Mouse (Mus musculus) ES-Bruce4 (cell line): ENCODE data around the gene Vstm4. TPM values are rescaled to one million over a fixed set of nuclear protein-coding genes. Genes with fewer than 3 reads are reported as not detected.
A peak's percentile ranks its signal among the peaks of the same experiment; 100 is the strongest.

Source experiments
- H3K27ac ChIP-seq: 2 replicates; pipeline ENCODE4 v1.5.1; 2012; ENCODE audit warnings: low read length, inconsistent platforms; ENCODE audit not compliant: insufficient read depth
- H3K27me3 ChIP-seq: 2 replicates; pipeline ENCODE4 v1.6.1; 2012; ENCODE audit warnings: mild to moderate bottlenecking, low read length, inconsistent platforms; ENCODE audit not compliant: control insufficient read depth, poor library complexity, insufficient read depth, severe bottlenecking
- H3K36me3 ChIP-seq: 2 replicates; pipeline ENCODE4 v1.6.1; 2012; ENCODE audit warnings: inconsistent platforms, mild to moderate bottlenecking, low read length, moderate library complexity; ENCODE audit not compliant: control insufficient read depth, poor library complexity, insufficient read depth, severe bottlenecking
- H3K4me1 ChIP-seq: one replicate; pipeline ENCODE4 v1.8.1; 2011; ENCODE audit warnings: low read length; ENCODE audit not compliant: control insufficient read depth, insufficient read depth
- H3K4me3 ChIP-seq: 2 replicates; pipeline ENCODE4 v1.5.1; 2011; ENCODE audit warnings: low read depth, mild to moderate bottlenecking, low read length
- H3K9ac ChIP-seq: 2 replicates; pipeline ENCODE4 v1.6.1; 2012; ENCODE audit warnings: low read depth, mild to moderate bottlenecking, inconsistent platforms; ENCODE audit not compliant: poor library complexity, severe bottlenecking
- H3K9me3 ChIP-seq: replicated peaks from 2 replicates; pipeline ENCODE4 v1.6.1; 2012; ENCODE audit warnings: mild to moderate bottlenecking, low read length, inconsistent platforms; ENCODE audit not compliant: control insufficient read depth, poor library complexity, insufficient read depth, severe bottlenecking
- CTCF ChIP-seq: IDR thresholded peaks from one replicate; pipeline ENCODE4 v1.8.1; 2011; ENCODE audit warnings: low read depth, low read length
- EP300 ChIP-seq: IDR thresholded peaks from 2 replicates; pipeline ENCODE4 v1.6.1; 2011; ENCODE audit warnings: low read depth, low read length; ENCODE audit not compliant: insufficient read depth
- POLR2A ChIP-seq: IDR thresholded peaks from one replicate; pipeline ENCODE4 v1.8.1; 2011; ENCODE audit warnings: low read length; ENCODE audit not compliant: insufficient read depth
- polyA plus RNA-seq: library from polyadenylated mRNA; stranded (reverse); fragments of >200 nt; gene quantifications from 2 replicates; pipeline ENCODE4 v1.2.4, GENCODE M21; 2011; ENCODE audit warnings: low read depth; ENCODE audit not compliant: missing spikeins, insufficient read depth, insufficient read length

The Vstm4 gene
- not detected in 2 replicates for polyA plus RNA-seq

- Histone ChIP-seq H3K27ac (no peak within 1 kb of the TSS), H3K4me1 (no peaks in the 10 kb centered on the region), H3K9ac (peak within 1 kb of the TSS; percentile 62; the same call in 1 of the 2 replicates), H3K4me3 (peak within 1 kb of the TSS; percentile 47), H3K27me3 (peaks cover 5% of the 10 kb centered on the region), H3K36me3 (no peaks in the 10 kb centered on the region), H3K9me3 (no peaks in the 10 kb centered on the region)
- TF ChIP-seq EP300 (no peak), CTCF (no peak), POLR2A (no peak)
Measured at GRCm38 (mm10) chr14:32856681-32857328, at the start of gene Vstm4. TSS of gene Vstm4 (plus strand) at chr14:32856756.

GRCm38 (mm10) chr14:32810111-32810510, 46.4 kb upstream of the Vstm4 start:
- TF ChIP-seq POLR2A = no peak
- no peak for TF ChIP-seq CTCF
- TF ChIP-seq EP300 = no peak
- Histone ChIP-seq H3K4me1 (no peaks in the 10 kb centered on the region), H3K9me3 (no peaks in the 10 kb centered on the region), H3K9ac (no peak overlapping the region), H3K27ac (no peak overlapping the region), H3K36me3 (no peaks in the 10 kb centered on the region), H3K4me3 (no peak overlapping the region), H3K27me3 (no peaks in the 10 kb centered on the region; the same call in 1 of the 2 replicates)

GRCm38 (mm10) chr14:32812429-32812828, 44.1 kb upstream of the Vstm4 start:
- Histone ChIP-seq H3K9ac (no peak overlapping the region), H3K4me3 (no peak overlapping the region), H3K4me1 (no peaks in the 10 kb centered on the region)

GRCm38 (mm10) chr14:32814961-32815360, 41.6 kb upstream of the Vstm4 start:
- Histone ChIP-seq H3K27me3 (no peaks in the 10 kb centered on the region; the same call in 1 of the 2 replicates), H3K36me3 (no peaks in the 10 kb centered on the region), H3K27ac (no peak overlapping the region), H3K9me3 (no peaks in the 10 kb centered on the region), H3K4me1 (no peaks in the 10 kb centered on the region), H3K4me3 (no peak overlapping the region), H3K9ac (no peak overlapping the region)
- TF ChIP-seq EP300 (no peak), POLR2A (no peak), CTCF (no peak)

More at GRCm38 (mm10) chr14:32812429-32812828, 44.1 kb upstream of the Vstm4 start:
- no peaks in the 10 kb centered on the region for H3K9me3 ChIP-seq
- TF ChIP-seq CTCF (no peak), POLR2A (no peak), EP300 (no peak)
- H3K27me3 ChIP-seq = no peaks in the 10 kb centered on the region; the same call in 1 of the 2 replicates
- H3K36me3 ChIP-seq = no peaks in the 10 kb centered on the region
- H3K27ac ChIP-seq = no peak overlapping the region

- Histone ChIP-seq H3K36me3 (no peaks in the 10 kb centered on the region), H3K4me3 (no peak overlapping the region), H3K27ac (no peak overlapping the region), H3K27me3 (no peaks in the 10 kb centered on the region; the same call in 1 of the 2 replicates), H3K9me3 (no peaks in the 10 kb centered on the region), H3K4me1 (no peaks in the 10 kb centered on the region), H3K9ac (no peak overlapping the region)
- TF ChIP-seq POLR2A = no peak
- no peak for TF ChIP-seq EP300
- TF ChIP-seq CTCF = no peak
Measured at GRCm38 (mm10) chr14:32816533-32816932, 40.0 kb upstream of the Vstm4 start.

GRCm38 (mm10) chr14:32817258-32817657, 39.3 kb upstream of the Vstm4 start:
- Histone ChIP-seq H3K9me3 (no peaks in the 10 kb centered on the region), H3K4me3 (no peak overlapping the region), H3K9ac (no peak overlapping the region), H3K4me1 (no peaks in the 10 kb centered on the region), H3K27ac (no peak overlapping the region), H3K27me3 (no peaks in the 10 kb centered on the region; the same call in 1 of the 2 replicates), H3K36me3 (no peaks in the 10 kb centered on the region)
- no peak for TF ChIP-seq EP300
